Mouse (Mus musculus): ENCODE results near the gene Tbc1d22a.

GRCm38 (mm10) chr15:86333606-86334005 lies 119.3 kb downstream of the Tbc1d22a start:
- TF ChIP-seq POLR2A (IDR thresholded peaks at IDR 0.05; ENCODE audit: control insufficient read depth, extremely low read depth, insufficient read depth, low read length, poor library complexity) (no peak), CTCF (IDR thresholded peaks at IDR 0.05; ENCODE audit: borderline replicate concordance, control insufficient read depth, extremely low read depth, insufficient read depth, low read length, poor library complexity) (no peak)

Data from thymus, adult 2 months (tissue).